Mouse (Mus musculus) midbrain, embryonic 13.5 days (tissue): Measurements from ENCODE around the gene Prcp. TPM values are rescaled to one million over a fixed set of nuclear protein-coding genes. Genes with fewer than 3 reads are reported as not detected.
"Not testable (repeated sequence)": the region's sequence is repeated elsewhere in the genome, so short reads cannot be mapped to it uniquely, and the experiment has no call there.

ENCODE experiments used
- ATAC-seq: fragments of 200-750 bp; cut with Nextera tagmentation; 2 replicates; pipeline ENCODE4 v1.8.0; 2017; ENCODE audit warnings: mild to moderate bottlenecking, moderate TSS enrichment, moderate library complexity
- H3K27ac ChIP-seq: fragments of 300-500 bp; sonication (generic); 2 replicates; pipeline ENCODE4 v1.5.1; 2015; ENCODE audit warnings: inconsistent platforms, mild to moderate bottlenecking, moderate library complexity
- H3K27me3 ChIP-seq: fragments of 300-500 bp; sonication (generic); 2 replicates; pipeline ENCODE4 v1.6.1; 2015; ENCODE audit warnings: mild to moderate bottlenecking, inconsistent platforms
- H3K36me3 ChIP-seq: fragments of 300-500 bp; sonication (generic); 2 replicates; pipeline ENCODE4 v1.6.1; 2015; ENCODE audit warnings: mild to moderate bottlenecking, inconsistent platforms
- H3K4me1 ChIP-seq: fragments of 300-500 bp; sonication (generic); replicated peaks from 2 replicates; pipeline ENCODE4 v1.6.1; 2015; ENCODE audit warnings: inconsistent platforms
- H3K4me2 ChIP-seq: fragments of 300-500 bp; sonication (generic); replicated peaks from 2 replicates; pipeline ENCODE4 v1.6.1; 2015; ENCODE audit warnings: moderate library complexity, mild to moderate bottlenecking, inconsistent platforms
- H3K4me3 ChIP-seq: fragments of 300-500 bp; sonication (generic); replicated peaks from 2 replicates; pipeline ENCODE4 v1.5.1; 2015; ENCODE audit warnings: mild to moderate bottlenecking, inconsistent platforms
- H3K9ac ChIP-seq: fragments of 300-500 bp; sonication (generic); replicated peaks from 2 replicates; pipeline ENCODE4 v1.6.1; 2015; ENCODE audit warnings: mild to moderate bottlenecking, inconsistent platforms
- H3K9me3 ChIP-seq: fragments of 300-500 bp; sonication (generic); 2 replicates; pipeline ENCODE4 v1.6.1; 2016; ENCODE audit warnings: mild to moderate bottlenecking, inconsistent platforms
- WGBS: fragments of 180-500 bp; shearing (Covaris S2); methylation state at CpG from one replicate; pipeline ENCODE4 v1.1.7; 2015; 5-methylcytosine and 5-hydroxymethylcytosine counted together
- polyA plus RNA-seq: library from polyadenylated mRNA; unstranded; fragments of >200 nt; fragmentation: Nextera tagmentation; extraction: Ambion mirVana; gene quantifications from 2 replicates; pipeline ENCODE4 v1.2.1, GENCODE M21; 2015

The Prcp gene
- polyA plus RNA-seq, 1 experiment from 2014 or later = 17.4 TPM

GRCm38 (mm10) chr7:92896036-92896435 lies 21.8 kb downstream of the Prcp start:
- Histone ChIP-seq H3K36me3 (no peaks in the 10 kb centered on the region), H3K27ac (no peak overlapping the region), H3K4me3 (no peak overlapping the region), H3K4me2 (no peak overlapping the region), H3K9ac (no peak overlapping the region), H3K9me3 (no peaks in the 10 kb centered on the region), H3K27me3 (no peaks in the 10 kb centered on the region), H3K4me1 (no peaks in the 10 kb centered on the region)
- ATAC-seq = no peak
- 84% methylated on average over 5 of the region's 5 CpGs for WGBS

- 64% methylated on average over 2 of the region's 2 CpGs for WGBS
- H3K9me3 ChIP-seq = no peaks in the 10 kb centered on the region
- no peak overlapping the region for H3K9ac ChIP-seq
- H3K4me2 ChIP-seq = no peak overlapping the region
- 0 out of 2 replicates have a peak, but pooled peaks have one; percentile 55 for ATAC-seq
- no peaks in the 10 kb centered on the region for H3K36me3 ChIP-seq
- H3K4me1 ChIP-seq = no peaks in the 10 kb centered on the region
- H3K27ac ChIP-seq = no peak overlapping the region
- H3K27me3 ChIP-seq = no peaks in the 10 kb centered on the region
- H3K4me3 ChIP-seq = no peak overlapping the region
These were observed 22.8 kb downstream of the Prcp start for GRCm38 (mm10) chr7:92897021-92897420.

GRCm38 (mm10) chr7:92903360-92904038 lies 29.2 kb downstream of the Prcp start:
- no peak overlapping the region for H3K4me2 ChIP-seq
- WGBS = 49% methylated on average over 7 of the region's 7 CpGs

GRCm38 (mm10) chr7:92904285-92904684 lies 30.0 kb downstream of the Prcp start:
- H3K9me3 ChIP-seq, ATAC-seq: not testable (repeated sequence)
- WGBS = 65% methylated on average over 7 of the region's 7 CpGs

More at GRCm38 (mm10) chr7:92903360-92904038, 29.2 kb downstream of the Prcp start:
- no peak overlapping the region for H3K27ac ChIP-seq
- no peaks in the 10 kb centered on the region for H3K36me3 ChIP-seq
- no peaks in the 10 kb centered on the region for H3K4me1 ChIP-seq
- H3K27me3 ChIP-seq = no peaks in the 10 kb centered on the region
- peak; percentile 95 for ATAC-seq
- H3K9ac ChIP-seq = no peak overlapping the region
- no peak overlapping the region for H3K4me3 ChIP-seq
- H3K9me3 ChIP-seq = no peaks in the 10 kb centered on the region

GRCm38 (mm10) chr7:92920172-92920856 lies 46.0 kb downstream of the Prcp start:
- H3K27me3 ChIP-seq = no peaks in the 10 kb centered on the region
- H3K9me3 ChIP-seq = no peaks in the 10 kb centered on the region
- no peak overlapping the region for H3K4me2 ChIP-seq
- H3K9ac ChIP-seq = no peak overlapping the region
- WGBS = 84% methylated on average over 6 of the region's 6 CpGs
- ATAC-seq = no peak
- no peak overlapping the region for H3K27ac ChIP-seq
- H3K4me3 ChIP-seq = no peak overlapping the region
- H3K36me3 ChIP-seq = no peaks in the 10 kb centered on the region
- no peaks in the 10 kb centered on the region for H3K4me1 ChIP-seq

More at GRCm38 (mm10) chr7:92904285-92904684, 30.0 kb downstream of the Prcp start:
- H3K4me1 ChIP-seq, H3K27me3 ChIP-seq, H3K4me3 ChIP-seq, H3K4me2 ChIP-seq, H3K27ac ChIP-seq, H3K9ac ChIP-seq, H3K36me3 ChIP-seq: not testable (repeated sequence)

- Histone ChIP-seq H3K27ac (no peak overlapping the region), H3K27me3 (no peaks in the 10 kb centered on the region), H3K4me2 (no peak overlapping the region), H3K4me3 (no peak overlapping the region), H3K36me3 (no peaks in the 10 kb centered on the region), H3K4me1 (no peaks in the 10 kb centered on the region), H3K9me3 (no peaks in the 10 kb centered on the region), H3K9ac (no peak overlapping the region)
- no peak for ATAC-seq
- 75% methylated on average over 2 of the region's 2 CpGs for WGBS
These were observed 46.5 kb downstream of the Prcp start for GRCm38 (mm10) chr7:92920857-92921172.

GRCm38 (mm10) chr7:92932792-92933191 lies 58.5 kb downstream of the Prcp start:
- Histone ChIP-seq H3K4me3 (no peak overlapping the region), H3K9me3 (no peaks in the 10 kb centered on the region), H3K27ac (no peak overlapping the region), H3K27me3 (no peaks in the 10 kb centered on the region), H3K9ac (no peak overlapping the region), H3K4me1 (peaks cover 17% of the 10 kb centered on the region), H3K4me2 (no peak overlapping the region), H3K36me3 (no peaks in the 10 kb centered on the region)
- ATAC-seq = no peak
- 85% methylated on average over 8 of the region's 8 CpGs for WGBS

GRCm38 (mm10) chr7:92933308-92933948 lies 59.2 kb downstream of the Prcp start:
- H3K27me3 ChIP-seq, H3K36me3 ChIP-seq, H3K9ac ChIP-seq, ATAC-seq, H3K9me3 ChIP-seq, H3K27ac ChIP-seq, H3K4me2 ChIP-seq, H3K4me3 ChIP-seq: not testable (repeated sequence)
- WGBS = 53% methylated on average over 4 of the region's 4 CpGs
- H3K4me1 ChIP-seq = peaks cover 23% of the 10 kb centered on the region

GRCm38 (mm10) chr7:92936747-92937146 lies 62.5 kb downstream of the Prcp start:
- Histone ChIP-seq H3K27me3 (no peaks in the 10 kb centered on the region), H3K36me3 (no peaks in the 10 kb centered on the region), H3K4me2 (peak overlapping the region; percentile 9), H3K9me3 (no peaks in the 10 kb centered on the region), H3K4me3 (no peak overlapping the region), H3K4me1 (peaks cover 23% of the 10 kb centered on the region), H3K9ac (0 out of 2 replicates have a peak overlapping the region, but pooled peaks have one; percentile 10), H3K27ac (0 out of 2 replicates have a peak overlapping the region, but pooled peaks have one; percentile 36)
- 14% methylated on average over 5 of the region's 5 CpGs for WGBS
- ATAC-seq = peak; percentile 61; the same call in 1 of the 2 replicates

GRCm38 (mm10) chr7:92937955-92938354 lies 63.7 kb downstream of the Prcp start:
- 26% methylated on average over 6 of the region's 6 CpGs for WGBS
- H3K4me2 ChIP-seq = no peak overlapping the region
- no peak overlapping the region for H3K4me3 ChIP-seq
- peaks cover 23% of the 10 kb centered on the region for H3K4me1 ChIP-seq
- H3K27me3 ChIP-seq = no peaks in the 10 kb centered on the region
- H3K9ac ChIP-seq = no peak overlapping the region
- no peaks in the 10 kb centered on the region for H3K9me3 ChIP-seq
- H3K27ac ChIP-seq = no peak overlapping the region
- no peaks in the 10 kb centered on the region for H3K36me3 ChIP-seq
- ATAC-seq = peak; percentile 46; the same call in 1 of the 2 replicates

- WGBS = 71% methylated on average over 5 of the region's 5 CpGs
- Histone ChIP-seq H3K36me3 (no peaks in the 10 kb centered on the region), H3K4me3 (no peak overlapping the region), H3K27ac (no peak overlapping the region), H3K4me2 (no peak overlapping the region), H3K4me1 (peaks cover 23% of the 10 kb centered on the region), H3K27me3 (no peaks in the 10 kb centered on the region), H3K9ac (no peak overlapping the region), H3K9me3 (no peaks in the 10 kb centered on the region)
- no peak for ATAC-seq
These were observed 65.5 kb downstream of the Prcp start for GRCm38 (mm10) chr7:92939776-92940175.

- WGBS = 86% methylated on average over 3 of the region's 3 CpGs
- Histone ChIP-seq H3K4me2 (no peak overlapping the region), H3K4me3 (no peak overlapping the region), H3K27me3 (no peaks in the 10 kb centered on the region), H3K4me1 (no peaks in the 10 kb centered on the region), H3K9ac (no peak overlapping the region), H3K9me3 (no peaks in the 10 kb centered on the region), H3K36me3 (no peaks in the 10 kb centered on the region), H3K27ac (no peak overlapping the region)
- no peak for ATAC-seq
These were observed 76.5 kb downstream of the Prcp start for GRCm38 (mm10) chr7:92950775-92951174.
